Mouse (Mus musculus): ENCODE data around the gene Tlr4. TPM values are rescaled to one million over a fixed set of nuclear protein-coding genes. Genes with fewer than 3 reads are reported as not detected.

The Tlr4 gene
- polyA plus RNA-seq, 1 experiment from 2014 or later: 1.3 TPM

GRCm38 (mm10) chr4:66908376-66908775 lies 81.0 kb downstream of the Tlr4 start:
- Histone ChIP-seq H3K9me3 (no peaks in the 10 kb centered on the region), H3K4me3 (no peak overlapping the region), H3K27me3 (no peaks in the 10 kb centered on the region), H3K36me3 (no peaks in the 10 kb centered on the region), H3K9ac (no peak overlapping the region), H3K27ac (no peak overlapping the region), H3K4me1 (no peaks in the 10 kb centered on the region), H3K4me2 (replicated peaks) (no peak overlapping the region)
- ATAC-seq (ENCODE audit: low FRiP score, low read depth): no peak

GRCm38 (mm10) chr4:66919630-66920372 lies 92.4 kb downstream of the Tlr4 start:
- 82% methylated on average over 3 of the region's 3 CpGs for WGBS
- ATAC-seq (ENCODE audit: low FRiP score, low read depth): no peak
- Histone ChIP-seq H3K9ac (no peak overlapping the region), H3K4me2 (replicated peaks) (no peak overlapping the region), H3K9me3 (no peaks in the 10 kb centered on the region), H3K4me3 (no peak overlapping the region), H3K36me3 (no peaks in the 10 kb centered on the region), H3K27ac (no peak overlapping the region), H3K27me3 (no peaks in the 10 kb centered on the region), H3K4me1 (no peaks in the 10 kb centered on the region)

GRCm38 (mm10) chr4:66923616-66924276 lies 96.4 kb downstream of the Tlr4 start:
- no peaks in the 10 kb centered on the region for H3K27me3 ChIP-seq
- WGBS: 53% methylated on average over 3 of the region's 3 CpGs
- no peak overlapping the region for H3K9ac ChIP-seq
- H3K4me1 ChIP-seq: no peaks in the 10 kb centered on the region
- no peaks in the 10 kb centered on the region for H3K36me3 ChIP-seq
- no peak for ATAC-seq (ENCODE audit: low FRiP score, low read depth)
- H3K9me3 ChIP-seq: no peaks in the 10 kb centered on the region
- H3K27ac ChIP-seq: no peak overlapping the region
- H3K4me2 ChIP-seq (replicated peaks): no peak overlapping the region
- no peak overlapping the region for H3K4me3 ChIP-seq

GRCm38 (mm10) chr4:66926066-66926465 lies 98.7 kb downstream of the Tlr4 start:
- WGBS: 50% methylated on average over 4 of the region's 4 CpGs
- no peaks in the 10 kb centered on the region for H3K27me3 ChIP-seq
- H3K36me3 ChIP-seq: no peaks in the 10 kb centered on the region
- no peak overlapping the region for H3K27ac ChIP-seq
- H3K9me3 ChIP-seq: no peaks in the 10 kb centered on the region
- no peak for ATAC-seq (ENCODE audit: low FRiP score, low read depth)
- H3K4me2 ChIP-seq (replicated peaks): no peak overlapping the region
- H3K4me1 ChIP-seq: no peaks in the 10 kb centered on the region
- H3K4me3 ChIP-seq: no peak overlapping the region
- H3K9ac ChIP-seq: no peak overlapping the region

GRCm38 (mm10) chr4:66927537-66928088 lies 100.2 kb downstream of the Tlr4 start:
- no peak overlapping the region for H3K4me3 ChIP-seq
- no peaks in the 10 kb centered on the region for H3K4me1 ChIP-seq
- H3K4me2 ChIP-seq (replicated peaks): no peak overlapping the region
- no peak overlapping the region for H3K9ac ChIP-seq
- no peaks in the 10 kb centered on the region for H3K36me3 ChIP-seq
- H3K27ac ChIP-seq: no peak overlapping the region
- ATAC-seq (ENCODE audit: low FRiP score, low read depth): no peak
- no peaks in the 10 kb centered on the region for H3K9me3 ChIP-seq
- no peaks in the 10 kb centered on the region for H3K27me3 ChIP-seq
- 67% methylated on average over 2 of the region's 2 CpGs for WGBS

- WGBS: 35% methylated on average over 4 of the region's 4 CpGs
- Histone ChIP-seq H3K9ac (no peak overlapping the region), H3K27me3 (no peaks in the 10 kb centered on the region), H3K36me3 (no peaks in the 10 kb centered on the region), H3K9me3 (no peaks in the 10 kb centered on the region), H3K27ac (no peak overlapping the region), H3K4me3 (no peak overlapping the region), H3K4me1 (peaks cover 5% of the 10 kb centered on the region), H3K4me2 (replicated peaks) (no peak overlapping the region)
- no peak for ATAC-seq (ENCODE audit: low FRiP score, low read depth)
Observed at GRCm38 (mm10) chr4:66938489-66939061, 111.2 kb downstream of the Tlr4 start.

- Histone ChIP-seq H3K4me1 (peaks cover 5% of the 10 kb centered on the region), H3K9me3 (no peaks in the 10 kb centered on the region), H3K27me3 (no peaks in the 10 kb centered on the region), H3K4me2 (replicated peaks) (no peak overlapping the region), H3K36me3 (no peaks in the 10 kb centered on the region), H3K4me3 (no peak overlapping the region), H3K9ac (no peak overlapping the region), H3K27ac (no peak overlapping the region)
- ATAC-seq (ENCODE audit: low FRiP score, low read depth): no peak
- WGBS: 67% methylated on average over 1 of the region's 1 CpGs
Observed at GRCm38 (mm10) chr4:66941894-66942293, 114.5 kb downstream of the Tlr4 start.

GRCm38 (mm10) chr4:66943699-66944098 lies 116.3 kb downstream of the Tlr4 start:
- no peak overlapping the region for H3K9ac ChIP-seq
- no peaks in the 10 kb centered on the region for H3K36me3 ChIP-seq
- H3K27me3 ChIP-seq: no peaks in the 10 kb centered on the region
- no peak overlapping the region for H3K4me2 ChIP-seq (replicated peaks)
- H3K4me1 ChIP-seq: peaks cover 17% of the 10 kb centered on the region
- H3K9me3 ChIP-seq: no peaks in the 10 kb centered on the region
- ATAC-seq (ENCODE audit: low FRiP score, low read depth): no peak
- no peak overlapping the region for H3K27ac ChIP-seq
- no peak overlapping the region for H3K4me3 ChIP-seq

- Histone ChIP-seq H3K4me1 (peaks cover 17% of the 10 kb centered on the region), H3K27ac (no peak overlapping the region), H3K4me2 (replicated peaks) (no peak overlapping the region), H3K4me3 (no peak overlapping the region), H3K27me3 (no peaks in the 10 kb centered on the region), H3K36me3 (no peaks in the 10 kb centered on the region), H3K9me3 (no peaks in the 10 kb centered on the region), H3K9ac (no peak overlapping the region)
- peak; percentile 44; the same call in 1 of the 2 replicates for ATAC-seq (ENCODE audit: low FRiP score, low read depth)
- 8% methylated on average over 1 of the region's 1 CpGs for WGBS
Observed at GRCm38 (mm10) chr4:66947657-66948056, 120.3 kb downstream of the Tlr4 start.

GRCm38 (mm10) chr4:66974918-66975317 lies 147.5 kb downstream of the Tlr4 start:
- no peaks in the 10 kb centered on the region for H3K27me3 ChIP-seq
- no peak for ATAC-seq (ENCODE audit: low FRiP score, low read depth)
- H3K4me3 ChIP-seq: no peak overlapping the region
- no peaks in the 10 kb centered on the region for H3K36me3 ChIP-seq
- H3K9me3 ChIP-seq: no peaks in the 10 kb centered on the region
- H3K4me2 ChIP-seq (replicated peaks): no peak overlapping the region
- H3K9ac ChIP-seq: no peak overlapping the region
- no peaks in the 10 kb centered on the region for H3K4me1 ChIP-seq
- H3K27ac ChIP-seq: no peak overlapping the region
- 26% methylated on average over 3 of the region's 3 CpGs for WGBS
